Mouse (Mus musculus) lung, postnatal 14 days (tissue): ENCODE measurements around the gene Mrfap1.

ENCODE experiments used
- DNase-seq: peaks from one replicate; pipeline ENCODE4 v3.0.0; 2021

Mrfap1 gene

DNA sequence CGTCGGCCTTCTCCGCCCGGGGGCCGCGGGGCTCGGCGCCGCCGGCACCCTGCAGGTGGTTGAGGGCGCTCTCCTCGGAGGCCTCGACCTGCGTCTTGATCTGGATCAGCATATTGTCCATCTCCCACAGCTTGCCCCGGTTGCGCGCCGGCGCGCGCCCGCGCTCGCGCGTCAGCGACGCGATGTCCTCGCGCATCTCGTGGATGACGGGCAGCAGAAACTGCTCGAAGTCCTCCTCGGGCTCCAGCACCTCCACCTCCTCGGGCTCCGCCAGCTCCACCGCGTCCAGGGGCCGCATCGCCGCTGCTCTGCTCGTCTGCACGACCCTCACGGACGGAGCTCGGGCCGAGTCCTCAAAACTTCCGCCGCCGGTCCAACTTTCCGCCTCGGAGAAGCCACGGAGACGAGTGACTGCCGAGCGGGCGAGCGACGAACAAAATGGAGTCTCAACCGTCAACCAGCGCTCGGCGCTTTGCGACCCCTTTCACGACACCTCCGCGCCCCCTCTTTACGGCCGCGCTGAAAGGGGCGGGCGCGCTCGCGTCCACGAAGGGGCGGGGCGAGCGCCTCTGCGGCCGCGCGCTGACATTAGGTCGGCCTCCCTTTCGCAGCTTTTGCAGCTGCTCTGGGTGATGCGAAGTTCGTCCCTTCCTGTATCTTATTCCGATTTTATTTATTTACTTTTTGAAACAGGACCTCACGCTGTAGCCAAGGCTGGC lies at the start of gene Mrfap1:
Gene Mrfap1, minus strand, starts transcription at position 477 of the 719 bp plus-strand sequence.
- peak; percentile 94 for DNase-seq

DNA sequence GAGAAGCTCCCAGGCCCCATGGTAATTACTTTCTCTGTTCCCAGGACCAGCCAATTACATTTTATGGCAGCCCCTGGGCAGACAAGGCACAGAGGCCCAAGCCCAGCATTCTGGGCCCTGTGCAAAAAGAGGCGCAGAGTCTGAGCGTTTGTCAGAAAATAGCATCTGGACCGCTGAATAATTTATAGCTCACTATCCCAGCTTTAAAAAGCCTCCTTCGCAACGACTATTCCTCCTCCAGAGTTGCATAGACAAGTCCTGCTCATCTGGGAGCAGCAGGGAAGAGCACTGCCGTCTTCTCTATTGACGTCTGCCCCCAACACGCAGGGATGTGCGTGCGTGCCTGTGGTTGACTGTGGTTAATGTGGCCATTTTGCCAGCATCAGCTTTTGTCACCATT lies 47.9 kb upstream of the Mrfap1 start:
- DNase-seq = no peak

DNA sequence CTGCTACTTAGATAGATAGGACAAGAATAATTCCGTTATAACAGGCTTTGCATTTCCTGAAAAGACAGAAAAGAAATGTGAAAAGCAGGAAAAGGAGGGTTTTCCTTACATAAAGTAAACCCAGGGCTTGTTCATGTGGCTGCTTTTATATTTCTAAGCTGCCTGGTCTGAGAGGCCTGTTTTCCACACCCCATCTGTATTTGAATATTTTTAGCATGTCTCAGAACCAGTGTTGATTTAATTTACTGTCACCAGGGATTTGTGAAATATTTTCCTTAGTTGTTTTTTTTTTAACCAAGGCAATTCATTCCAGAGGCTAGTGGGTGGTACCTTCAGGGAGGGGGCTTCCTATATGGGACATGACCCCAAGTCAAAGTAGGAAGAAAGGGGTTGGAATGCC lies 45.1 kb upstream of the Mrfap1 start:
- no peak for DNase-seq

DNA sequence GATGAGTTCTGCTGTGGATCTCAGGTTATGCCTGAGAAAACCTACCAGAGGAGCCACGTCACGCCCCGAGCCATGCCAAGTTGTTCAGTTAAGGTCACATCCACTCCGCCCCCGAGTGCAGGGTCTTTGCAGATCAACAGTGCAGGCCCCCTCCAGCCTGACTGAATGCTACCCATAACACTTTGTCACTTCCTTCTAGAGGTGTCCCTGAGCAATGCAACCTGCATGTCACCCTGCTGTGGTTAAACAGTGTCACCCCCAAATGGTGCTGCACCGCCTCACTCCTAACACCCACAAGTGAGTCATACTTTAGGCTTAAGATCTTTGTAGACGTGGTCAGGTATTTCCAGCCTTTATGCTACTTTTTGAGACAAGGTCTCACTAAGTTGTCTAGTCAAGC lies 43.5 kb upstream of the Mrfap1 start:
- no peak for DNase-seq

DNA sequence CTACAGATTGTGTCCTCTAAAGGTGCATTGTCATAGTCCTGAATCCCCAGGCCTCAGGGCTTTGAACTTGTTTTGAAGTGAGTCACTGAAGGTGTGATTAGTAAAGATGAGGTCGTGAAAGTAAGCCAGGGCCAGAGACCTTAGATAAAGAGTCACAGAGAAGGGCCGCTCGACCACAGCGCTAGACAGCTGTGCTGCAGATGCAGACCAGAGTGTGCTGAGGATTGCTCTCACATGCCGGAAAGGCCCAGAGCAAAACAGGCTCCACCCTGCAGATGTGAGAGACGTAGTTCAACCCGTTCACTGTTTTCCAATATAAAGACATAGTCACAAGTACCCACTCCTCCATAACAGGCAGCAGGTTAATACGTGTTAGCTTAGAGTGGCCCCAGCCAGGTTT lies 43.0 kb upstream of the Mrfap1 start:
- DNase-seq = no peak

DNA sequence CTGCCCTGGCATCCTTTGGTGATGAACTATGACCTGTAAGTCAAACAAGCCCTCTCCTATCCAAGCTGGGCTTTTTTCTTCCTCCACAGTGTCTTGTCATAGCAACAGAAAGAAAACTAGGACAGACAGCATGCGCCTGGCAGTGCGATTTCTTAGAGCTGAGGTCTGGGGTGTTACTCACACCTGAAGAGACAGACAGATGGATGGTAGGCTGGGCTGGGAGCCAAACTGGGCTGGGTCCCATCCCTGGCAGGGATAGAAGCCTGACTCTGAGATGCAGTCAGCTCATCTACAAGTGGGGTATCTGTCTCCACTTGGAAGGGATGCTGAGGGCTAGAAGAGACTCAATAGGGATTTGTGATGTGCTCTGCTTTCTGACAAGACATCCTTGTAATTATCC lies 42.5 kb upstream of the Mrfap1 start:
- DNase-seq = no peak

DNA sequence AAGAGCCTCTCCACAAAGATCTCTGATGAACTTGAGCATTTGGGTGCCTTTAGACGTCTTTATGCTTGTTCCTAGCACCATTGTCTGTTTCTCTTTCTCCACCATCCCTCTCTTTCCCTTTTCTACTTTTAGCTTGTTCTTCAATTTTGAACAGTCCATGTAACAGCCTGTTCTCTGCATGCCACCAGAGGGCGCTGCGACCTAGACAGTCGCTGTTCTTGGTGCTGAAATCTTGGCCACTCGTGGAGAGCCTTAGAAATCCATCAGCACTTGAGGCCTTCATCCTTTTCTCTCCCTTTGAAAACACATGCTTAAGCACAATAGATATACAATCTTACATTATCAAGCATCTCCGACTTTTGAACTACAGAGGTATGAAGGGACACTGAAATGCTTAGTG lies 39.4 kb upstream of the Mrfap1 start:
- peak; percentile 74 for DNase-seq

DNA sequence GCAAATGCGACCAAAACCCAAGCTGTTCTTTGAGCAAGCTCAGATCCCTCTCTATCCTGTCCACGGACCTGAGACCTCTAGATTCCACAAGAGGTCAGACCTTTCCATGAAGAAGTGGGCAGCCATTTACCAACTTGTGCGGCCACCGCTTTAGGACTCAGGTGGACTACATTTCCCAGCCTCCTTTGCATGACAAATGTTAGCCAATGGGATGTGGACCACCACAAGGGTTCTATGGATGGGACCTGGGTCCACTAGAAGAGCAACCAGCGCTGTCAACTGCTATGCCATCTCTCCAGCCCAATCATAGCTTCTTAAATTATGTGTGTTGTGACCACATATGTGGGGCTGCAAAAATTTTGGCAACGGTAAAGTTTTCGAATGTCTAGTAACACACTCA lies 34.7 kb upstream of the Mrfap1 start:
- peak; percentile 8 for DNase-seq

DNA sequence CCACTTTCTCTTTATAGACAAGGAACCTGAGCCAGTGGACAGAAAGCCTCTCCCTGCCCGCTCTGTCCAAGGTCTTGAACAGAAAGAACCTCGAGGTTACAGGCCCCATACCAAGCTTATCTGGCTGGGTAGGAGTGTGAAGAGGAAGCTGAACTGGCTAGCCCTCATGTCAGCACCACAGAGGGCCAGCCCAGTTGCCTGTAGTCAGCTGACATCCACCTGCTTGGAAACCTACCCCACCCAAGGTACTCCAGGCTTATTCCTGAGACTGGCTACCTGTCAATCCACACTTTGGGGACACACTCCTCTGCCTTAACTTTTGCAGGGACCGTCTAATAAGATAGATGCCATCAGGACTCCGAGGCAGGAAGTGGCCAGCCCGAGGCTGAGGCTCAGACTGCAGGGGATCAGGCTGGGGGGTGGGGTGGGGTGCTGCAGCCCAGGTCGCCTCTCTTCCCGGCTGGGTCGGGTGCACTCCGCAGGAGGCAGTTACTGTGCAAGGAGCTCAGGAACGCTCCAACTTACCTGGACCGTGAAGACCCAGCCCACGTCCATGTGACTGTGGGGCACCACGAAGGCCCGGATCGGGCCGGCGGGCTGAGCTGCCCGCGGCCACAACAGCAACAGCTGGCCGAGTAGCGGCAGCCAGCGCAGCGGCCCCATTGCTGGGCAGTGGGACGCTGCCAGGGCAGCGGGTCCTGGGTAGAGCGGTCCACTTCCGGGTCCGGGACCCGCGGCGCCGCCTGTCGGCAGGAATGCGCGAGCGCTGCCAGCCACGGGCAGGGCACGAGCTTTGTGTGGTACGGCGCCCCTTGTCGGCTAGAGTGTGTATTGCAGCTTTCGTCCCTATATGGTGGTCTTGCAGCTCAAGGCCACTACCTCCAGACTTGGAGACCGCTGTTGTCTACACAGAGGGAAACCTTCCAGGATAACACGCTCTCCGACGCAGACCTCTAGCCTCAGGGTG lies 33.6 kb upstream of the Mrfap1 start, which contains the start of gene Man2b2:
Gene Man2b2, minus strand, starts transcription at position 741 of the 967 bp plus-strand sequence.
- peak; percentile 97 for DNase-seq

DNA sequence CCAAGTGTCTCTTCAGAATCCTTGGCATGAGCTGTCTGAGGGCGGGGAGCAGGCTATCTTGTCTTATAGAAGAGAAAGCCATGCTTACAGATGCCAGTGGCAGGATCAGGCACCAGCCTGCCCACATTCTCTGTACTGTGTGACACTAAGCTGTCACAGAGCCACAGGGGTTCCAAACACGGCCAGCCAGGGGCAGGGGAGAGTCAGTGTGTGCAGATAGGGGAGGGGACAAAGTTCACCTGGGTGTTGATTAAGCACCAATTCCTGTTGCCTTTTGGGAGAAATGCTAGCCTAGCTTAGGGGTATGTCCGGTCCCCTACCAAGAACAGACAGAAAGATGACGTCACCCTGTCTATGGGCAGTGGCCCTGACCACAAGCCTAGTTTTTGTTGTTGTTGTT lies 32.5 kb upstream of the Mrfap1 start:
- no peak for DNase-seq

DNA sequence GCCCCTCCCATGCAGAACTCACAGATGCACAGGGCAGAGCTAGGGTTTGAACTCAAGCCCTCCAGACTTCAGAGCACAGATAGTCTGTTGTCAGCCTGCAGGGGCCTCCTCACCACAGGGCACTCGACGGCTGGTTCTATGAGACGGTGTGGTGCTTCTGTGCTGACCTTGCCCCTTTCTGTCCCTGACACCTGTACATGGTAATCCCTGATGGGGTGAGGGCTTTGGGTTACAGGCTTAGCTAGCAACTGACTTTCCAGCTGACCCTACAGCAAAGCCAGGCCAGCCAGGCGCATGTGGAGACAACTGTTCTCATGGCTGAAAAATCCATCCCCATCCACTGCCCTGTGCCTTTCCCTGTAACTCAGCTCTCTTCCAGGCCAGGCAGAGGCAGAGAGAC lies 26.3 kb upstream of the Mrfap1 start:
- no peak for DNase-seq

DNA sequence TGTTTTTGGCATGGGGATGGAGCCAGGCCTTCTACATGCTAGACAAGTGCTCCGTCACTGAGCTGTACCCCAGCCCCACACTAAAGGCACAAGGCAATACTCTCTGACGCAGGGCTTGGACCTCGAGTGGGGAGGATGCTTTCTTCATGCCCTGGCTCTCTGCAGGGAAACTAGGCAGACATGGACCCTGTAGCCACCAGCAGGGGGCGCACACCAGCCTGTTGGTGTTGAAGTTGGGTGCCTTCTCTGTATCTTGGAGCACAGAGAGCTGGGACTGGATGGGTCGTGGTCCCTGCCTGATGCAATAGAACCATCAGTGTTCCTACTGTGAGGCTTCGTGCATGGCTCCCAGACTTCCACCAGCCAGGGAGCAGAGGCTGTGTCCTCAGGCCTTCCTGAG lies 23.6 kb upstream of the Mrfap1 start:
- DNase-seq = peak; percentile 60

DNA sequence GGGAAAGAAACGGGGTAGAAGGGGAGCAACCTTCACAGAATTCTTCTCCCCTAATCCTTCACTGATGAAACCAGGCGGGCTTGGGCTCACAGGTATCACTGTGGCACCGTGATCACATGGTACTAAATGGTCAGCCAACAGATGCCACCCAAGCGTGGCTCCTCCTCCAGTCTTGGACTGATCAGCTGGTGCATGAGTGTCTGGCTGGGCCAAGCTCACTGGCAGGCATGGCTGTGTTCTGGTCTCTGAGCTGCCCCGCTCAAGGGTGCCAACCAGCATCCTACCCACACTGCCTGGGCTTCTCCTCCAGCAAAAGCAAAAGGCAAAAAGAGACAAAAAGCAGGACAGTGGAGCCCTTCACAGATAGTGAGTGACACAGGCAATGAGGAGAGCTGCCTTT lies 23.2 kb upstream of the Mrfap1 start:
- DNase-seq = no peak

DNA sequence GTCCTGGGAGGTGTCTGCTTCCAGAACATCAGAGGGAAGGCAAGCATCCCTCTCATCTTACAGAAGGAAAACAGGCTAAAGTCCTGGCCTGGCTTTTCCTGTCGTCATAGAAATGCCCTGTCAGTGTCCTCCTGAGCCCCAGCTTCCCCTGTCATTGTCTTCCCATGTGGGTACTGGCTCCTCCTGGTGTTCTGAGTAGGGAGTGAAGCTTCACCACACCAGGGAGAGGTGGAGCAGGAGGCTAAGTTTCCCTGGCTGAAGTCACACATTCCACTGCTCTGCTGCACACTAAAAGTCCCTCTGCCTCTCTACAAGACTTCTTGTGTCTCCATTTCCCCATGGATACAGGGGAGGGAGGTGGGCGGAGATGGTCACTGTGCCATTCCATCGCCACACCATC lies 21.2 kb upstream of the Mrfap1 start:
- DNase-seq = no peak

DNA sequence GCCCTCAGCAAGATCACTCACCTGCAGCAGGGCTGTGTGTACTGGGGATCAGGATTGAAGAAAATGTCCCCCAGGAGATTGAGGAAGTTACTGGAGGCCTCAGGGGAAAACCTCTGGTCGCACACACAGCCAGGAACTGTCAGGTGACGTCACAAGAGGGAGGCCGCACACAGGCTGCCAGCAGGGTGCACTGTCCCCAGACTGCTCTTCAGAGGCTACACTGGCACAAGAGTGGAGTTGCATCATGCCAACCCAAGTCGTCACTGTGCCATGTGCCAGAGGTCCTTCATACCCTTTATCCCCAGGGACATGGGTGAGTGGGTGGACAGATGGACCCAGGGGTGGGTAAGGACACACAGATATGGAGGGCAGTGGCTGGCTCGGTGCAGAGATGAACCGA lies 18.0 kb upstream of the Mrfap1 start:
- no peak for DNase-seq

DNA sequence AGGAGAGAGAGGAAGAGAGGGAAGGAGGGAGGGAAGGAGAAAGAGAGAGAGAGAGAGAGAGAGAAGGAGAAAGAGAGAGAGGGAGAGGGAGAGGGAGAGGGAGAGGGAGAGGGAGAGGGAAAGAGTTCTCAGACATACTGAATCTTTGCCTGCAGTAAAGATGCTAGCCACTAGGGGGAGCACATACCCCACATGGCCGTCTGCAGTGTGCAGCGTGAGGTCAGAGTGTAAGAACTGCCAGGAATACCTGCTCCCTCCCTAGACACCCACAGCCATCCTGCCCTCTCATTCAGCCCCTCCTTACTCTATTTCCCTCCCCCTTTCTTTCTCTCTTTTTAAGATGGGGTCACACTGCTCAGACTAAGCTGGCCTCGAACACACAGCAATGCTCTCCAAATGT lies 14.8 kb upstream of the Mrfap1 start:
- DNase-seq = peak; percentile 75

DNA sequence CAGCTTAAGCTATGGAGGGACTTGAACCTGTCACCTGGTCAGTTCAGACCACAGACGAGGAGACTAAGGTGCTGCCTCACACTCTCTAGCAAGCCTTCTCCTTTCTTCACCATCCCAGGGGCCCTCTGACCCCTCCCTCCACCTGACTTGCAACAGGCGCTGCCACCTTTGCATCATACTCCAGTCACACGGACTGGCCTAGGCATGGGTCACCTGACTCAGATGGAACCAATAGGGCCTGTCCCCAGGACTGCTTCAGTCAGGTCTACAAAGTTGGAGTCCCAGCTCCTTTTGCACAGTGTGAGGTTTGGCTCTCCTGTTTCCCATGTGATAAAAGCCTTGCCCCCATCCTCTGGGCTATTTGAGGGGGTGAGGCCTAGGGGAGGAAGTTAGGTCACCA lies 14.1 kb upstream of the Mrfap1 start:
- no peak for DNase-seq

DNA sequence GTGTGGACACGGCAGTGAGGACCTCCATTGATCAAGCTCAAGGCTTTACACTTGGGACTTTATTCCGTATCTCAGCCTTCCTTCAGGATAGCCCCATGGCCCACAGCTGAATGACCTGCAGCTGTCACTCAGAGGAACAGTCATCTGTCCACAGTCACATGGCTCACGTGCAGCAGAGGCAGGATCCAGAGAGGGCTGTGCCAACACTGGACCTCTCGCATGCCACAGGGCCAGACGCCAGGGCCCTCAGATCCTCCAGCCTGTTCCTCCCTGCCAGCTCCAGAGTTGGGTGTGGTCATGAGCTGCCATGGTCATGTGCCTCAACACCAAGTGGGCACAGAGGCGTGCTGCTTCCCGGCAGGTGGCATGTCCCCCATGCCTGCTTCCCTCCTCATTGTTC lies 12.6 kb upstream of the Mrfap1 start:
- DNase-seq = no peak

DNA sequence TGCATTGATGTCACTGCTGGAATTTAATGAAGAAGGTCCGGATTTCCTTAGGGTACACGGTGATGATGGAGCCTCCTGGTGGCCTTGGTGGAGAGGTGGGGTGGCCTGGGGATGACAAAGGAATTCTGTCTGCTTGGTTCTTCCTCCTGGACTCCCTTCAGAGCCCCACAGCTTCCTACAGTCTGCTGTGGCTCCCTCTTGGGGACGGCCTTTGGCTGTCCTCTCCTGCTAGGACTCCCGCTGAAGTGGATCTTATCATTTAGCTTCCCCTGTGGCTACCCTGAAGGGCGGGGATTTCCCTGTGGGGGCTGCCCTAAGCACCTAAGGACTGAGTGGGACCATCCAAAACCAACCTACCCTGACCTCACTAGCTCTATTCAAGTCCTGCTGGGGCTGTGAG lies 10.5 kb upstream of the Mrfap1 start:
- DNase-seq = no peak

DNA sequence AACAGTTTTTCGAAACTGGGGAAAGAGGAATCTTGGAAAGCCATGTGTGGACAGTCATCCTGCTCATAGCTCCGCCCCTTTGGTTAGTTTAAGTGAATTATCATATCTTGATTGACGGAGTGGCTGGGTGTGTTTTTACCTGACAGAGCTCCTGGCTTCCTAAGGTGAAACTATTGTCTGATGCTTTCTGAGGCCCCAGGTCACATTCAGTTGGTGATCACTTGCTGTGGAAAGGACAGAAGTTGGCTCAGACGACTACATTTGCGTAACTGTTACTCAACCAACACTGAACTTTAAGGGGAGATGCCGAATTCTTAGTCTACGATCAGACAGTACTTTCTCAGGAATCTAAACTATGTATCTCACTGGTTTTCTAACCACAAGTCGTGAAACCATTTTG lies 719 bp upstream of the Mrfap1 start:
- no peak for DNase-seq

DNA sequence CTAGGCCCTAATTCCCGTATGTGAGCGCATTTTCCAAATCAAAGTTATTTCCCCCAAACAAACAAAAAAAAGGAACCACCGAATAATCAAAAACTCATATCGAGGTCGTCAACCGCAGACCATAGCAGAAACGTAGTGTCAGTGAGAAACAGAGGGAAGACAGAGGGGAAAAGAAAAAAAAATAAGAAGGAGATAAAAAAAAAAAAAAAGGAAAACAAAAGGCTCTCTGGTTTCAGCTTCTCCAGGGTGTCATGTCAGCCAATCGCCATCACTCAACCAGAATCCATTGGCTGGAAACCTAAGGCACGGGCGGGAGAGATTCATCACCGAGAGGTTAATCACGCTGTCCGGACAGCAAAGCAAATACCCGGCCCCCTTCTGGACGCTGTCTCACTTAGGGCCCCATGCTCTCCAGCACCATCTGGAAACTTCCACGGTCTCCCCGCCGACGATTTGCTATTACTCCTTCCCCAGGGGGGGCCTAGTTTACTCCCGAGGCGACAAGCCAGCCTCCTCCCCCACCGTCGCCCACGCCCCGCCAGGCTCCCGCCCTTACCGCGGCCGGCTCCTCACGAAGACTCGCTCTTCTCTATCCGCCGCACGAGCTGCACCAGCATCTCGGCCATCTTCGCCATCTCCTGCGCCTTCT lies 801 bp downstream of the Mrfap1 start:
- peak; percentile 65 for DNase-seq

DNA sequence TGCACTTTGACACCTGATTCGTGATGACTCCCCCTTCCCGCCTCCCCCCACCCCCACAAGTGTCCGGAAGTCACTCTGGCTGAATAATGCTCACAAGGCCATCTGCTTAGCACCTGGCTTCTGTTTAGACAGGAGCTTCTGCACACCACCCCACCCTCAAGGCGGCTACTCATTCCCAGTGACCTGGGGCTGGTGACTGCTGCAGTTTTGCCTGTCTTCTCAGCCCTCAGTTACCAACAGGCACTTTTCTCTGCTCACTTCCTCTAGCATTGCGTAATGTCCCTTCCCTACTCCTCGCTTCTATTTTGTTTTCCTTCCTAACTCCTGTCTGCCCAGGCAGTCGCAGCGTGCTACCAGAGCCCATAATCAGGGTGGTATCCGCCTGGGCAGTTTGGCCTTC lies 4.7 kb downstream of the Mrfap1 start:
- DNase-seq = no peak

DNA sequence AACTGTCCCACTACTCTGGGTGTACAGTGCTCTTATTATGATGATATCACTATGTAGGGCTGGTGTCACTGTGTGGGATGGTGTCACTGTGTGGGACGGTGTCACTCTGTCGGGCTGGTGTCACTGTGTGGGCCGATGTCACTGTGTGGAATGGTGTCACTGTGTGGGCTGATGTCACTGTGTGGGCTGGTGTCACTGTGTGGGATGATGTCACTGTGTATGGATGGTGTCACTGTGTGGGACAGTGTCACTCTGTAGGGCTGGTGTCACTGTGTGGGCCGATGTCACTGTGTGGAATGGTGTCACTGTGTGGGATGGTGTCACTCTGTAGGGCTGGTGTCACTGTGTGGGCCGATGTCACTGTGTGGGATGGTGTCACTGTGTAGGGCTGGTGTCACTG lies 10.5 kb downstream of the Mrfap1 start:
- no peak for DNase-seq

DNA sequence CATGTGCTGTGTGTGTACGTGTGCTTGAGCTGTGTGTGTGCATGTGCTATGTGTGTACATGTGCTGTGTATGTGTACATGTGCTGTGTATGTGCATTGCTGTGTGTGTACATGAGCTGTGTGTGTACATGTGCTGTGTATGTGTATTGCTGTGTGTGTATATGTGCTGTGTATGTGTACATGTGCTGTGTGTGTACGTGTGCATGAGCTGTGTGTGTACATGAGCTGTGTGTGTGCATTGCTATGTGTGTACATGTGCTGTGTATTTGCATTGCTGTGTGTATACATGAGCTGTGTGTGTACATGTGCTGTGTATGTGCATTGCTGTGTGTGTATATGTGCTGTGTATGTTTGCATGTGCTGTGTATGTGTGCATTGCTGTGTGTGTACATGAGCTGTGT lies 17.1 kb downstream of the Mrfap1 start:
- no peak for DNase-seq
